Mouse (Mus musculus) ES-Bruce4 (cell line): ENCODE data around the gene Ski.

Experiments used
- CTCF ChIP-seq: IDR thresholded peaks from one replicate; pipeline ENCODE4 v1.8.1; 2011; ENCODE audit warnings: low read depth, low read length
- EP300 ChIP-seq: IDR thresholded peaks from 2 replicates; pipeline ENCODE4 v1.6.1; 2011; ENCODE audit warnings: low read depth, low read length; ENCODE audit not compliant: insufficient read depth
- POLR2A ChIP-seq: IDR thresholded peaks from one replicate; pipeline ENCODE4 v1.8.1; 2011; ENCODE audit warnings: low read length; ENCODE audit not compliant: insufficient read depth

GRCm38 (mm10) chr4:155223594-155224528, 1.5 kb upstream of the Ski start:
- TF ChIP-seq EP300, result no peak
- TF ChIP-seq POLR2A, result no peak
- no peak for TF ChIP-seq CTCF
